Mouse (Mus musculus): ENCODE measurements around the gene Degs2. TPM values are rescaled to one million over a fixed set of nuclear protein-coding genes. Genes with fewer than 3 reads are reported as not detected.

Gene Degs2
- polyA plus RNA-seq, 1 experiment from 2014 or later: 0.72 TPM

GRCm38 (mm10) chr12:108712481-108712880 lies 10.4 kb upstream of the Degs2 start:
- Histone ChIP-seq H3K36me3 (ENCODE audit: control insufficient read depth, insufficient read depth, low read length) (no peaks in the 10 kb centered on the region), H3K27ac (replicated peaks in 1 of 2; ENCODE audit: control insufficient read depth in 1 of 2, insufficient read depth in 1 of 2, low read depth in 2 of 2, low read length in 2 of 2) (no peak overlapping the region), H3K27me3 (ENCODE audit: control insufficient read depth, insufficient read depth, low read length) (no peaks in the 10 kb centered on the region), H3K9ac (ENCODE audit: low read length) (no peak overlapping the region), H3K4me3 (ENCODE audit: control insufficient read depth in 1 of 2, insufficient read depth in 1 of 2, low read depth in 1 of 2, low read length in 2 of 2) (no peak overlapping the region), H3K9me3 (ENCODE audit: control insufficient read depth, low read length) (no peaks in the 10 kb centered on the region), H3K4me2 (ENCODE audit: low read length) (no peak overlapping the region), H3K4me1 (ENCODE audit: control insufficient read depth in 2 of 2, insufficient read depth in 2 of 2, low read length in 2 of 2) (no peaks in the 10 kb centered on the region)
- WGBS: 58% methylated on average over 4 of the region's 4 CpGs
- no peak for ATAC-seq (ENCODE audit: insufficient number of reproducible peaks, insufficient read depth, low FRiP score, low read depth)

GRCm38 (mm10) chr12:108710861-108711615 lies 8.9 kb upstream of the Degs2 start:
- 85% methylated on average over 9 of the region's 9 CpGs for WGBS
- no peaks in the 10 kb centered on the region for H3K36me3 ChIP-seq (ENCODE audit: control insufficient read depth, insufficient read depth, low read length)
- H3K27me3 ChIP-seq (ENCODE audit: control insufficient read depth, insufficient read depth, low read length): no peaks in the 10 kb centered on the region
- H3K9me3 ChIP-seq (ENCODE audit: control insufficient read depth, low read length): no peaks in the 10 kb centered on the region
- no peak for ATAC-seq (ENCODE audit: insufficient number of reproducible peaks, insufficient read depth, low FRiP score, low read depth)
- H3K4me3 ChIP-seq (ENCODE audit: control insufficient read depth in 1 of 2, insufficient read depth in 1 of 2, low read depth in 1 of 2, low read length in 2 of 2): no peak overlapping the region
- no peak overlapping the region for H3K27ac ChIP-seq (replicated peaks in 1 of 2; ENCODE audit: control insufficient read depth in 1 of 2, insufficient read depth in 1 of 2, low read depth in 2 of 2, low read length in 2 of 2)
- H3K4me1 ChIP-seq (ENCODE audit: control insufficient read depth in 2 of 2, insufficient read depth in 2 of 2, low read length in 2 of 2): no peaks in the 10 kb centered on the region
- H3K4me2 ChIP-seq (ENCODE audit: low read length): no peak overlapping the region
- no peak overlapping the region for H3K9ac ChIP-seq (ENCODE audit: low read length)

GRCm38 (mm10) chr12:108709964-108710765 lies 8.1 kb upstream of the Degs2 start:
- no peak for ATAC-seq (ENCODE audit: insufficient number of reproducible peaks, insufficient read depth, low FRiP score, low read depth)
- no peak overlapping the region for H3K9ac ChIP-seq (ENCODE audit: low read length)
- WGBS: 75% methylated on average over 6 of the region's 6 CpGs
- no peak overlapping the region for H3K4me3 ChIP-seq (ENCODE audit: control insufficient read depth in 1 of 2, insufficient read depth in 1 of 2, low read depth in 1 of 2, low read length in 2 of 2)
- H3K36me3 ChIP-seq (ENCODE audit: control insufficient read depth, insufficient read depth, low read length): no peaks in the 10 kb centered on the region
- no peaks in the 10 kb centered on the region for H3K4me1 ChIP-seq (ENCODE audit: control insufficient read depth in 2 of 2, insufficient read depth in 2 of 2, low read length in 2 of 2)
- H3K27ac ChIP-seq (replicated peaks in 1 of 2; ENCODE audit: control insufficient read depth in 1 of 2, insufficient read depth in 1 of 2, low read depth in 2 of 2, low read length in 2 of 2): no peak overlapping the region
- H3K27me3 ChIP-seq (ENCODE audit: control insufficient read depth, insufficient read depth, low read length): no peaks in the 10 kb centered on the region; the same call in 1 of the 2 replicates
- no peak overlapping the region for H3K4me2 ChIP-seq (ENCODE audit: low read length)
- H3K9me3 ChIP-seq (ENCODE audit: control insufficient read depth, low read length): no peaks in the 10 kb centered on the region

DNA sequence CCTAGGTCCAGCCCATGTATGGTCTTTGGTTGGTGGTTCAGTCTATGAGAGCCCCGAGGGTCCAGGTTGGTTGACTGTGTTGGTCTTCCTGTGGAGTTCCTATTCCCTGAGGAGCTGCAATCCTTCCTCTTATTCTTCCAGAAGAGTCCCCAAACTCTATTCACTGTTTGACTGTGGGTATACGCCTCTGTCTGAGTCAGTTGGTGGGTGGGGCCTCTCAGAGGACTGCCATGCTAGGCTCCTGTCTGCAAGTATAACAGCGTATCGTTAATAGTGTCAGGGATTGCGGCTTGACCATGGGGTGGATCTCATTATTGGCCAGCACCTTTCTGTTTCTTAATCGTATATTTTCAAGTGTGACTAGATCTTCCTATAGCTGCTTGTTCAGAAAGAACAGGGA lies 7.3 kb upstream of the Degs2 start:
- Histone ChIP-seq H3K9ac (ENCODE audit: low read length) (no peak overlapping the region), H3K4me2 (ENCODE audit: low read length) (no peak overlapping the region), H3K4me3 (ENCODE audit: control insufficient read depth in 1 of 2, insufficient read depth in 1 of 2, low read depth in 1 of 2, low read length in 2 of 2) (no peak overlapping the region), H3K36me3 (ENCODE audit: control insufficient read depth, insufficient read depth, low read length) (no peaks in the 10 kb centered on the region), H3K27ac (replicated peaks in 1 of 2; ENCODE audit: control insufficient read depth in 1 of 2, insufficient read depth in 1 of 2, low read depth in 2 of 2, low read length in 2 of 2) (no peak overlapping the region), H3K4me1 (ENCODE audit: control insufficient read depth in 2 of 2, insufficient read depth in 2 of 2, low read length in 2 of 2) (no peaks in the 10 kb centered on the region), H3K27me3 (ENCODE audit: control insufficient read depth, insufficient read depth, low read length) (peaks cover 6% of the 10 kb centered on the region), H3K9me3 (ENCODE audit: control insufficient read depth, low read length) (no peaks in the 10 kb centered on the region)
- 87% methylated on average over 6 of the region's 6 CpGs for WGBS
- ATAC-seq (ENCODE audit: insufficient number of reproducible peaks, insufficient read depth, low FRiP score, low read depth): no peak

DNA sequence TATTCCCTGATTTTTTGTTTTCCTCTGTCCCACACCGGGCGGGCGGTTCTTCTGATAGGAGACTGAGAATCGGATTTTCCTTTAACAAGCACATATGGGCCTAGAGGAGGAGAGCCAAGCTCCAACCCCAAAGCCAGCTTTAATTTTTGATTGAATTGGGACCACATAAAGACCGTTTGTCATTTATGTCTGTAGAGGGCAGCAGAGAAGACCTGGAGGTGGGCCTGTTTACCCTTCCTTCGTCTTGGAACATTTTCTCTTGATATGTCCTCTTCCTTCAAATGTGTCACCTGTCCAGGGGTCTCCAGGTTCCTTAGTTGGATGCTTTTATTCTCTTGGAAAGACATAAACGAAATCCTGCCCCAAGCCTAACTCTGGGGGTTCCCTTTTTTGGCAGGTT lies 4.0 kb upstream of the Degs2 start:
- no peaks in the 10 kb centered on the region for H3K9me3 ChIP-seq (ENCODE audit: control insufficient read depth, low read length)
- H3K27ac ChIP-seq (replicated peaks in 1 of 2; ENCODE audit: control insufficient read depth in 1 of 2, insufficient read depth in 1 of 2, low read depth in 2 of 2, low read length in 2 of 2): no peak overlapping the region
- H3K27me3 ChIP-seq (ENCODE audit: control insufficient read depth, insufficient read depth, low read length): peaks cover 34% of the 10 kb centered on the region
- peaks cover 0 to 9% of the 10 kb centered on the region in 2 experiments; a peak in 3 of 4 replicates for H3K4me1 ChIP-seq (ENCODE audit: control insufficient read depth in 2 of 2, insufficient read depth in 2 of 2, low read length in 2 of 2)
- H3K4me2 ChIP-seq (ENCODE audit: low read length): no peak overlapping the region
- H3K4me3 ChIP-seq (ENCODE audit: control insufficient read depth in 1 of 2, insufficient read depth in 1 of 2, low read depth in 1 of 2, low read length in 2 of 2): no peak overlapping the region
- 38% methylated on average over 7 of the region's 7 CpGs for WGBS
- H3K36me3 ChIP-seq (ENCODE audit: control insufficient read depth, insufficient read depth, low read length): no peaks in the 10 kb centered on the region
- no peak for ATAC-seq (ENCODE audit: insufficient number of reproducible peaks, insufficient read depth, low FRiP score, low read depth)
- no peak overlapping the region for H3K9ac ChIP-seq (ENCODE audit: low read length)

GRCm38 (mm10) chr12:108705486-108705885 lies 3.4 kb upstream of the Degs2 start:
- Histone ChIP-seq H3K27me3 (ENCODE audit: control insufficient read depth, insufficient read depth, low read length) (peaks cover 40% of the 10 kb centered on the region), H3K4me2 (ENCODE audit: low read length) (no peak overlapping the region), H3K4me1 (ENCODE audit: control insufficient read depth in 2 of 2, insufficient read depth in 2 of 2, low read length in 2 of 2) (peaks cover 0 to 9% of the 10 kb centered on the region in 2 experiments; a peak in 3 of 4 replicates), H3K27ac (replicated peaks in 1 of 2; ENCODE audit: control insufficient read depth in 1 of 2, insufficient read depth in 1 of 2, low read depth in 2 of 2, low read length in 2 of 2) (no peak overlapping the region), H3K9ac (ENCODE audit: low read length) (no peak overlapping the region), H3K4me3 (ENCODE audit: control insufficient read depth in 1 of 2, insufficient read depth in 1 of 2, low read depth in 1 of 2, low read length in 2 of 2) (no peak overlapping the region), H3K9me3 (ENCODE audit: control insufficient read depth, low read length) (no peaks in the 10 kb centered on the region), H3K36me3 (ENCODE audit: control insufficient read depth, insufficient read depth, low read length) (no peaks in the 10 kb centered on the region)
- ATAC-seq (ENCODE audit: insufficient number of reproducible peaks, insufficient read depth, low FRiP score, low read depth): no peak
- WGBS: 83% methylated on average over 6 of the region's 6 CpGs

DNA sequence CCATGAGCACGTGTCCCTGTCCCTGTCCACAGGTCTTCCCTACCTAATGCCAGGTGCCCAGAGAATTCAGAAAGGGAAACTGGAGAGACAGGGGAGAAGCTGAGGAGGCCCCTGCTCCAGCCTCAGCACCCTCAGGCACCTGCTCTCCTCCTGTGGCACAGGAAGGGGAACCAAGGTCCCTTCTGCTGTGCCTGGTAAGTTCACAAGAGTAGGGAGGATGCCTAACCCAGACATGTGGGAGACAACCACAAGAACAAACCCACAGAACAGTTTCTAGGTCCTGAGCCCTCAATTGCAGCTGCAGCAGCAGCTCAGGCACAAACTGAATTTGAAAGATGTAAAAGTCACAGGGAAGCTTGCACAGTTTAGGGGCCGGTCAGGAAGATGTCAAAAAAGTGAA lies 894 bp downstream of the Degs2 start:
- no peaks in the 10 kb centered on the region for H3K36me3 ChIP-seq (ENCODE audit: control insufficient read depth, insufficient read depth, low read length)
- WGBS: 68% methylated on average over 2 of the region's 2 CpGs
- H3K4me1 ChIP-seq (ENCODE audit: control insufficient read depth in 2 of 2, insufficient read depth in 2 of 2, low read length in 2 of 2): peaks cover 12 to 14% of the 10 kb centered on the region in 2 experiments
- H3K9me3 ChIP-seq (ENCODE audit: control insufficient read depth, low read length): no peaks in the 10 kb centered on the region
- no peak overlapping the region for H3K4me3 ChIP-seq (ENCODE audit: control insufficient read depth in 1 of 2, insufficient read depth in 1 of 2, low read depth in 1 of 2, low read length in 2 of 2)
- H3K4me2 ChIP-seq (ENCODE audit: low read length): no peak overlapping the region
- peaks cover 44% of the 10 kb centered on the region for H3K27me3 ChIP-seq (ENCODE audit: control insufficient read depth, insufficient read depth, low read length)
- H3K27ac ChIP-seq (replicated peaks in 1 of 2; ENCODE audit: control insufficient read depth in 1 of 2, insufficient read depth in 1 of 2, low read depth in 2 of 2, low read length in 2 of 2): no peak overlapping the region
- ATAC-seq (ENCODE audit: insufficient number of reproducible peaks, insufficient read depth, low FRiP score, low read depth): no peak
- no peak overlapping the region for H3K9ac ChIP-seq (ENCODE audit: low read length)
